Mouse (Mus musculus) brain, embryonic 14.5 days (tissue): ENCODE results near the gene Spsb4.
A peak's percentile ranks its signal among the peaks of the same experiment; 100 is the strongest.

Source experiments
- CTCF ChIP-seq: fragments of 200-500 bp; IDR thresholded peaks from 2 replicates; pipeline ENCODE4 v1.5.1; 2012; ENCODE audit warnings: inconsistent platforms, mild to moderate bottlenecking, moderate library complexity, borderline replicate concordance; ENCODE audit not compliant: insufficient read depth, insufficient read length; ENCODE audit errors: extremely low read depth
- POLR2A ChIP-seq: fragments of 200-500 bp; IDR thresholded peaks from 2 replicates; pipeline ENCODE4 v1.6.1; 2012; ENCODE audit warnings: mild to moderate bottlenecking, inconsistent platforms, borderline replicate concordance; ENCODE audit not compliant: poor library complexity, insufficient read depth, insufficient read length, severe bottlenecking; ENCODE audit errors: extremely low read depth

GRCm38 (mm10) chr9:96960241-96960640, 58.4 kb downstream of the Spsb4 start:
- no peak for TF ChIP-seq POLR2A
- peak; percentile 50; the same call in 1 of the 2 replicates for TF ChIP-seq CTCF
